Mouse (Mus musculus) olfactory bulb, adult 2 months (tissue): ENCODE measurements around the gene Nckap1. TPM values are rescaled to one million over a fixed set of nuclear protein-coding genes. Genes with fewer than 3 reads are reported as not detected.
A peak's percentile ranks its signal among the peaks of the same experiment; 100 is the strongest.

ENCODE experiments used
- H3K27ac ChIP-seq: fragments of 200-500 bp; 2 replicates; pipeline ENCODE4 v1.5.1; 2012; ENCODE audit warnings: low read depth, low read length; ENCODE audit not compliant: insufficient read depth
- H3K4me1 ChIP-seq: fragments of 200-500 bp; 2 replicates; pipeline ENCODE4 v1.6.1; 2012; ENCODE audit warnings: low read length; ENCODE audit not compliant: control insufficient read depth, insufficient read depth
- H3K4me3 ChIP-seq: fragments of 200-500 bp; 2 replicates; pipeline ENCODE4 v1.5.1; 2012; ENCODE audit warnings: mild to moderate bottlenecking, low read depth, low read length, moderate library complexity; ENCODE audit not compliant: insufficient read depth
- CTCF ChIP-seq: fragments of 200-500 bp; IDR thresholded peaks from 2 replicates; pipeline ENCODE4 v1.5.1; 2012; ENCODE audit warnings: low read depth, mild to moderate bottlenecking, low read length, moderate library complexity; ENCODE audit not compliant: insufficient read depth
- POLR2A ChIP-seq: fragments of 200-500 bp; IDR thresholded peaks from 2 replicates; pipeline ENCODE4 v1.6.1; 2012; ENCODE audit warnings: mild to moderate bottlenecking, low read depth, low read length, moderate library complexity; ENCODE audit not compliant: insufficient read depth
- WGBS: fragments of 180-500 bp; shearing (Covaris S2); methylation state at CpG from one replicate; pipeline ENCODE4 v1.1.7; 2018; 5-methylcytosine and 5-hydroxymethylcytosine counted together
- polyA plus RNA-seq: library from polyadenylated mRNA; stranded (reverse); fragments of >200 nt; gene quantifications from 2 replicates; pipeline ENCODE4 v1.2.4, GENCODE M21; 2012; ENCODE audit warnings: low replicate concordance; ENCODE audit not compliant: missing spikeins, insufficient read depth, insufficient read length

Gene Nckap1
- polyA plus RNA-seq: 68.0 and 146 TPM in 2 replicates

DNA sequence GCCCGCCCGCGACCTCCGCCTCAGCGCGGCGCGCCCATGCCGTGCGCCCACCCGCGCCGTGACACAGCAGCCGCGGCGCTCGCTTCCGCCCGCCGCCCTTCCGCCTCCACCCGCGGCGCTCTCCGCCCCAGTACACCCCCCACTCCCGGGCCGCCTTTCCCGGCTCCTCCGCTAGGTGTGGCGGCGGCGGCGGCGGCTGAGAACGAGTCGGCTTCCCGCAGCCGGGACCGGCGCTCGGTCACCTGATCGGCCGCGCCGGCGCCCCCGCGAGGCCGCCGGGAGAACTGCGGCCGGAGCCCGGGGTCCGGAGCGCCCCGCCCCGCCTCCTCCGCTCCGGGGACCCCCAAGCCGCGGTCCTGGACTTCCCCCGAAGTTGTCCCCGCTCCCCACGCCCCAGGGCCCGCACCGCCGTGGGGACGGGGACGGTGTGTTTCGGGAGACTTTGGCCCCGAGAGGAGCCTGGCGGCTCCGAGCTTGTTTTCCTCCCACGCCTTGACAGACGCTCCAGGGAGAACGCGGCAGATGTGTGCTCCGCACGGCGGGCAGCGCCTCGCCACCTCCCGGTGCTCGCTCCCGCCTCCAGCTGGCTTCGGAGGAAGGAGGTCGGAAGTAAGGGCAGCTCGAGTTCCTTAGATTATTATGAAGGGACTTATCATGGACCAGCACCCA lies at the start of gene Nckap1:
Nckap1 (minus strand) TSS at position 338 of the 669 bp plus-strand sequence.
- Histone ChIP-seq H3K4me3 (peak within 1 kb of the TSS; percentile 93), H3K27ac (peak within 1 kb of the TSS; percentile 92), H3K4me1 (peaks cover 4% of the 10 kb centered on the region)
- under 1% methylated on average over 82 of the region's 88 CpGs for WGBS
- TF ChIP-seq POLR2A (peak; percentile 72), CTCF (peak; percentile 91)

DNA sequence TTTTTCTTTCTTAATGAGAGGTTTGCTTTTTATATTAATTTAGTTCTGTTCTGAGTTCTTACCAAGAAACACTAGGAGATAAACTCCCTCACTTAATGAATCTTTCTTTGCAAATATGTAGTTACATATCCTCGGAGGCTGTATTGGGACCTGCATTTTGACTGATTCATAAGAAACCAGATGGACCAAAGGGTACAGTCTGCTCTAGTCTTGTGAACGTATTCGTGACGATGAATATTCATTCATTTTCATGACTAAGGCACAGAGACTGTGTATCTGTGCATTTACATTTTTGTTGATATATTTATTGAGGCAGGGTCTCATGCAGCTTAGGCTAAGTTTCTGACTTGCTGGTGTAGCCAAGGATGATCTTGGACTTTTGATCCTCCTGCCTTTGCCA lies 43.3 kb upstream of the Nckap1 start:
- WGBS: 91% methylated on average over 4 of the region's 4 CpGs

DNA sequence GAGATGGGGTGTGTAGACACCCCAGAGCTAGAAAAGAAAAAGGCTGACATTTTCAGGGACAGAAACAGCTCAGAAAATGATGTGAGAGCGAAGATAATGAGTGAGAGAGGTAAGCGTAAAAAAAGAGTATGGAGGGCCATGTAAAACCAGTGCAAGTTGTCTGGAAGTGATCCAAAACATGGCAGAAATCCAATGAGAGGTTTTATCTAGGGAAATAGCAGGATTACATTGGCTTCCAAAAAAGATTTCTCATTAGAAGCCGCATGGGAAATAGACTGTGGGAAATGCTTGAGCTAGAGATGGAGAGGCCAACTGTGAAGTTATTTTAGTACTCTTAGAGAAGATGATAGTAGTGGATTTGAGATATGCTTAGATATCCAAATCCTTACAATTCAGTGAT lies 40.7 kb upstream of the Nckap1 start:
- no peak overlapping the region for H3K27ac ChIP-seq
- peaks cover 5% of the 10 kb centered on the region; the same call in 1 of the 2 replicates for H3K4me1 ChIP-seq
- TF ChIP-seq CTCF: no peak
- TF ChIP-seq POLR2A: no peak
- 66% methylated on average over 3 of the region's 3 CpGs for whole genome bisulfite sequencing
- no peak overlapping the region for H3K4me3 ChIP-seq

More for the DNA sequence above, 43.3 kb upstream of the Nckap1 start:
- Histone ChIP-seq H3K4me1 (peaks cover 3% of the 10 kb centered on the region; the same call in 1 of the 2 replicates), H3K4me3 (no peak overlapping the region), H3K27ac (no peak overlapping the region)
- TF ChIP-seq POLR2A (no peak), CTCF (no peak)

DNA sequence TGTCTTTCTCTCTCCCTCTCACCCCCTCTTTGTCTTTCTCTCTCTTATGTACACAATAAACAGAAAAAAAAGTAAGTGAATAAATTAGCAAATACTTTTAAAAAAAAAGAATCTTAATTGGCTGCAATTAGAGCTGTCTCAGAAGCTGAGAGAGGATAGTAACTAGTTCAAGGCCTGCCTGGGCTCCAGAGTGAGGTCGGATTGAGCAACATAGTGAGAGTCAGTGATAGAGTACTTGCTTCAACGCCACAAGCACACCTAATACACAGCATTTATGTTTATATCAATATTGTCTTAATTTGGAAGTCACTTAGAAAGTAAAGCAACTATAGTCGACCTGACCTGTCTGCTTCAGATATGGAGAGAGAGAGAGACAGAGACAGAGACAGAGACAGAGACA lies 37.8 kb upstream of the Nckap1 start:
- WGBS: 88% methylated on average over 3 of the region's 3 CpGs
- Histone ChIP-seq H3K4me1 (peaks cover 5% of the 10 kb centered on the region; the same call in 1 of the 2 replicates), H3K27ac (no peak overlapping the region), H3K4me3 (no peak overlapping the region)
- TF ChIP-seq CTCF (no peak), POLR2A (no peak)

DNA sequence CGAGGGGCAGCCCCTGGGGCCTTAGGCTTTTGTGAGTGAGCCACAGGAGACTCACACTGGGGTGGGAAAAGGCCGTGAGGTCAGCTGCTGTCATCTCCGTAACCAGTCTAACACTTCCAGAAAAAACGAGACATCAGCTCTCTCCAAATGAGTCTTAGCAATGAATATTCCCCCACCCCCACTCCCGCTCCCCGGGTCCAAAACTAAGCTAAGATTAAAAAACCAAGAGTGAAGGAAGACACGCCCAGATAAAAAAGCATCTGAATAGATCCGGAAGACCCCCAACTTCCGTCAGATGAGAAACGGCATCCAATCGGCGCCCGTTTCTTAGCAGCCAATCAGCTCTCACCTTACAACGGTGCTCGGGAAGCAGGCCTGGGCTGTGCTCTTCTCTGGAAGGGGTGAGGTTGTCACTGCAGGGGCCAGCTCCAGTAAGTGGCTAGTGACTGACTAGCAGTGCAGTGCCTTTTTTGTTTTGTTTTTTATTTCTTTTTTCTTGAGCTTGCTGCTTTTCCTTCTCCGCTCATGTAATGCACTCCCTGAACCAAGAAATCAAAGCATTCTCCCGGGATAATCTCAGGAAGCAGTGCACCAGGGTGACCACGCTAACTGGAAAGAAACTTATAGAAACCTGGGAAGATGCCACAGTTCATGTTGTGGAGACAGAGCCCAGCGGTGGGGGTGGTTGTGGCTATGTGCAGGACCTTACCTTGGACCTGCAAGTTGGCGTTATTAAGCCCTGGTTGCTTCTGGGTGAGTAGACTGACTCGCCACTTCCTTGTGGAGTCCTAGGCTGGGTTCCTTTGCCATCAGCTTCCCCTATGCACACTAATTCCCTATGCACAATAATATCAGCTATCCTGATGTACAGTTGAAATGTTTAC lies 35.9 kb upstream of the Nckap1 start, which contains the start of the genes Dusp19 and Nup35:
Dusp19 (plus strand) TSS at position 192 of the 884 bp plus-strand sequence.
Nup35 (plus strand) TSS at position 383 of the 884 bp plus-strand sequence.
- TF ChIP-seq CTCF (no peak), POLR2A (peak; percentile 63; the same call in 1 of the 2 replicates)
- Histone ChIP-seq H3K27ac (peak within 1 kb of the TSS; percentile 71), H3K4me1 (peaks cover 5% of the 10 kb centered on the region; the same call in 1 of the 2 replicates), H3K4me3 (peak within 1 kb of the TSS; percentile 56)
- under 1% methylated on average over 21 of the region's 21 CpGs for WGBS

DNA sequence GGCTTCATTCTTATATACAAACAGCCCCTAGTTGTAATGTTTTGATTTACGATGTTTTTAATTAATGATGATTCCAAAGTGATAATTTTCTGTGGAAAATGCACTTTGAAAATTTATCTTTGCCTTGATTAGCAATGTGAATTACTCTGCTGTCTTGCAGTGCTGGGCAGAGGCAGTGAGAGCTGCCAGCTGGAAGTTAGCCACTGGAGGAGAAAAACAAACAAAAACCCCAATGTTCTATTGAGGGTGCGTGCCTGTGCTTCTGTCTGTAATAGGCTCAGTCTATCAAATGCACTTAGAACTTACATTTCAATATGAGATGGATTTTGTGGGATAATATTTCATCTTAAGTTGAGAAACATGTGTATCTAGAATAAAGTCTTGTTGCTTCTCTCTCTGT lies 31.6 kb upstream of the Nckap1 start:
- H3K27ac ChIP-seq: no peak overlapping the region

DNA sequence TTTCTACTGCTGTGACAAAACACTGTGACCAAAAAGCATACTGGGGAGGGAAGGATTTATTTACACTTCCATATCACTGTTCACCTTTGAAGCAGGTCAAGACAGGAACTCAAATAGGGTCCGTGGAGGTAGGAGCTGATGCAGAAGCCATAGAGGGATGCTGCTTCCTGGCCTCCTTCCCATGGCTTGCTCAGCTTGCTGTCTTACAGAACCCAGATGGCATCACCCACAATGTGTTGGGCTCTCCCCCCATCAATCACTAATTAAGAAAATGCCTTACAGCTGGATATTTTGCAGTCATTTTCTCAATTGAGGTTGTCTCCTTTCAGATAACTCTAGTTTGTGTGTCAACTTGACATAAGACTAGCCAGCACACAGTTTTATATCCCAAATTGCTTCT lies 31.1 kb upstream of the Nckap1 start:
- no peak overlapping the region for H3K4me3 ChIP-seq
- no peaks in the 10 kb centered on the region for H3K4me1 ChIP-seq
- WGBS: 40% methylated on average over 1 of the region's 1 CpGs
- H3K27ac ChIP-seq: no peak overlapping the region
- TF ChIP-seq CTCF (no peak), POLR2A (no peak)

More for the DNA sequence above, 31.6 kb upstream of the Nckap1 start:
- no peak overlapping the region for H3K4me3 ChIP-seq
- TF ChIP-seq POLR2A (no peak), CTCF (no peak)
- H3K4me1 ChIP-seq: peaks cover 1% of the 10 kb centered on the region; the same call in 1 of the 2 replicates
- 19% methylated on average over 2 of the region's 2 CpGs for WGBS

DNA sequence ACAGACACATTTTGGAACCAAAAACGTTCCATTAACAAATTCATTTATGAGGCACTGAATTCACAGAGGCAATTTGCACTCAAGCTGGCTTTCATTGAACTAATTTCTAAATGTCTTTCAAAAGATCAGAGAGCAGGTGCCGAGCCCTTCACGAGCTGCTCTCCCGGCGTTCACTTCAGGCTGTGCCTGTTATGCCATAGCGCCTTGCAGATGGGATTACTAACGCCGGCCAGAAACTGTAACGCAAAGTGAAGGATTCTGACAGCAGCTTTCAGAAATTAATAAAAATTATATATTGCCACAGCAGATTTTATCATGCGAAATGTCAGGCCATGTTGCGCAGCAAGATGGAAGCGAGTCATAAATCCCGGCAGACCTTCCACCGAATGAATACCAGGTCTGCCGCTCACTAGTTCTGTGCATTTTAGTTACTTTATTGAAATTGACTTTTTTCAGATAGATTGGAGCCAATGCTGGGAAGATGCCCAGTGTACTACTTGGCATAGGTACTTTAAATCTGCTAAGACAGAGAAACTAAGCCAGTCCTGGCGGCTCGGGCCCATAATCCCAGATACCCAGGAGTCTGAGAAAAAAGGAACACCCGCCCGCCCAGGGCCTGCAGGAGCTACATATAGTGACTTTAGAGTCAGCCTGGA lies 22.7 kb upstream of the Nckap1 start:
- no peak overlapping the region for H3K27ac ChIP-seq
- 84% methylated on average over 19 of the region's 19 CpGs for WGBS
- H3K4me3 ChIP-seq: no peak overlapping the region
- H3K4me1 ChIP-seq: no peaks in the 10 kb centered on the region; the same call in 1 of the 2 replicates
- TF ChIP-seq CTCF (no peak), POLR2A (no peak)

DNA sequence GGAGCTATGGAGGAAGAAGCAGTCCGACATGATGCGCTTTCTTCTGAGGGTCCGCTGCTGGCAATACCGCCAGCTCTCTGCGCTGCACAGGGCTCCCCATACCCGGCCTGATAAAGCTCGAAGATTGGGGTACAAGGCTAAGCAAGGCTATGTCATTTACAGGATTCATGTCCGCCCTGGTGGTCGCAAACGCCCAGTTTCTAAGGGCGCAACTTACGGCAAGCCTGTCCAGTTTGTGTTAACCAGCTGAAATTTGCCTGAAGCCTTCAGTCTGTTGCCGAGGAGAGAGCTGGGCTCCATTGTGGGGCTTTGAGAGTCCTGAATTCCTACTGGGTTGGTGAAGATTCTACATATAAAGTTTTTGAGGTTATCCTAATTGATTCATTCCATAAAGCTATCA lies 21.6 kb upstream of the Nckap1 start:
- TF ChIP-seq POLR2A (no peak), CTCF (no peak)
- 97% methylated on average over 13 of the region's 13 CpGs for WGBS
- Histone ChIP-seq H3K27ac (no peak overlapping the region), H3K4me3 (no peak overlapping the region), H3K4me1 (no peaks in the 10 kb centered on the region; the same call in 1 of the 2 replicates)
